Mouse (Mus musculus) MEL (cell line): Measurements from ENCODE around the gene Lrrc17. TPM values are rescaled to one million over a fixed set of nuclear protein-coding genes. Genes with fewer than 3 reads are reported as not detected.

Source experiments
- DNase-seq: peaks from one replicate; pipeline ENCODE4 v3.0.0; 2011; ENCODE audit warnings: low read depth, low spot score
- H3K27ac ChIP-seq: 2 replicates; pipeline ENCODE4 v1.5.1; 2012; ENCODE audit warnings: low read depth, mild to moderate bottlenecking, control low read depth, low read length, moderate library complexity; ENCODE audit not compliant: control insufficient read depth
- H3K27me3 ChIP-seq, 2 experiments: fragments of 150-350 bp in 1 of 2; sonication (generic) in 1 of 2; 2 replicates each; pipeline ENCODE4 v1.6.1; 2012; ENCODE audit warnings: low read length in 2 of 2, mild to moderate bottlenecking in 2 of 2, improper control_type of control experiment in 1 of 2, moderate library complexity in 1 of 2; ENCODE audit not compliant: insufficient read depth in 2 of 2, control insufficient read depth in 1 of 2
- H3K36me3 ChIP-seq, 2 experiments: 2 replicates each; pipeline ENCODE4 v1.6.1; 2012 to 2014; ENCODE audit warnings: low read length in 2 of 2, improper control_type of control experiment in 1 of 2, inconsistent platforms in 1 of 2, mild to moderate bottlenecking in 1 of 2; ENCODE audit not compliant: insufficient read depth in 2 of 2, control insufficient read depth in 1 of 2
- H3K4me1 ChIP-seq, 2 experiments: fragments of 150-350 bp in 1 of 2; sonication (generic) in 1 of 2; 2 replicates each; pipeline ENCODE4 v1.6.1; 2012; ENCODE audit warnings: low read length in 2 of 2, improper control_type of control experiment in 1 of 2, mild to moderate bottlenecking in 1 of 2; ENCODE audit not compliant: insufficient read depth in 2 of 2, control insufficient read depth in 1 of 2
- H3K4me3 ChIP-seq, 2 experiments: fragments of 150-350 bp in 1 of 2; sonication (generic) in 1 of 2; 2 replicates each; pipeline ENCODE4 v1.5.1; 2012; ENCODE audit warnings: low read depth in 2 of 2, low read length in 2 of 2, mild to moderate bottlenecking in 2 of 2, moderate library complexity in 2 of 2, control low read depth in 1 of 2, improper control_type of control experiment in 1 of 2; ENCODE audit not compliant: control insufficient read depth in 1 of 2, insufficient read depth in 1 of 2
- H3K79me2 ChIP-seq: 2 replicates; pipeline ENCODE4 v1.6.1; 2012; ENCODE audit warnings: mild to moderate bottlenecking, low read length, moderate library complexity; ENCODE audit not compliant: control insufficient read depth, poor library complexity, insufficient read depth
- H3K9ac ChIP-seq: 2 replicates; pipeline ENCODE4 v1.6.1; 2012; ENCODE audit warnings: low read depth, mild to moderate bottlenecking, control low read depth, low read length, moderate library complexity; ENCODE audit not compliant: control insufficient read depth, poor library complexity, severe bottlenecking
- H3K9me3 ChIP-seq: fragments of 150-350 bp; sonication (generic); replicated peaks from 2 replicates; pipeline ENCODE4 v1.6.1; 2012; ENCODE audit warnings: mild to moderate bottlenecking, low read length, improper control_type of control experiment, moderate library complexity; ENCODE audit not compliant: insufficient read depth
- BHLHE40 ChIP-seq: IDR thresholded peaks from 2 replicates; pipeline ENCODE4 v1.6.1; 2012; ENCODE audit warnings: low read depth, mild to moderate bottlenecking, inconsistent platforms, low read length, improper control_type of control experiment, borderline replicate concordance
- CHD1 ChIP-seq: IDR thresholded peaks from 2 replicates; pipeline ENCODE4 v1.6.1; 2012; ENCODE audit warnings: low read depth, mild to moderate bottlenecking, inconsistent platforms, low read length, improper control_type of control experiment
- CHD2 ChIP-seq: IDR thresholded peaks from 2 replicates; pipeline ENCODE4 v1.6.1; 2011; ENCODE audit warnings: low read length, improper control_type of control experiment
- E2F4 ChIP-seq: IDR thresholded peaks from 2 replicates; pipeline ENCODE4 v1.6.1; 2011; ENCODE audit warnings: low read depth, low read length, improper control_type of control experiment, borderline replicate concordance
- ETS1 ChIP-seq: IDR thresholded peaks from 2 replicates; pipeline ENCODE4 v1.6.1; 2012; ENCODE audit warnings: low read depth, mild to moderate bottlenecking, inconsistent platforms, low read length, improper control_type of control experiment, moderate library complexity
- GABPA ChIP-seq: IDR thresholded peaks from 2 replicates; pipeline ENCODE4 v1.6.1; 2012; ENCODE audit warnings: low read depth, mild to moderate bottlenecking, inconsistent platforms, low read length, improper control_type of control experiment, moderate library complexity
- MAFK ChIP-seq: IDR thresholded peaks from 2 replicates; pipeline ENCODE4 v1.6.1; 2011; ENCODE audit warnings: low read depth, mild to moderate bottlenecking, low read length, improper control_type of control experiment, borderline replicate concordance
- MAZ ChIP-seq: IDR thresholded peaks from 2 replicates; pipeline ENCODE4 v1.6.1; 2012; ENCODE audit warnings: low read depth, mild to moderate bottlenecking, inconsistent platforms, low read length, improper control_type of control experiment
- MYC ChIP-seq: IDR thresholded peaks from 2 replicates; pipeline ENCODE4 v1.6.1; 2011; ENCODE audit warnings: low read depth, mild to moderate bottlenecking, low read length, improper control_type of control experiment, moderate library complexity
- NELFE ChIP-seq: IDR thresholded peaks from 2 replicates; pipeline ENCODE4 v1.6.1; 2011; ENCODE audit warnings: low read depth, low read length, improper control_type of control experiment
- NRF1 ChIP-seq: IDR thresholded peaks from 2 replicates; pipeline ENCODE4 v1.6.1; 2014; ENCODE audit warnings: low read depth, mild to moderate bottlenecking, inconsistent platforms, low read length, improper control_type of control experiment, moderate library complexity; ENCODE audit not compliant: poor library complexity, insufficient read depth, severe bottlenecking
- RAD21 ChIP-seq: IDR thresholded peaks from 2 replicates; pipeline ENCODE4 v1.6.1; 2011; ENCODE audit warnings: mild to moderate bottlenecking, low read depth, low read length, improper control_type of control experiment
- RCOR1 ChIP-seq: IDR thresholded peaks from 2 replicates; pipeline ENCODE4 v1.6.1; 2012; ENCODE audit warnings: low read depth, mild to moderate bottlenecking, inconsistent platforms, low read length, improper control_type of control experiment
- SIN3A ChIP-seq: IDR thresholded peaks from 2 replicates; pipeline ENCODE4 v1.6.1; 2012; ENCODE audit warnings: low read length, improper control_type of control experiment, inconsistent platforms
- SMC3 ChIP-seq: IDR thresholded peaks from 2 replicates; pipeline ENCODE4 v1.6.1; 2011; ENCODE audit warnings: low read depth, low read length, improper control_type of control experiment
- TAL1 ChIP-seq: IDR thresholded peaks from 2 replicates; pipeline ENCODE4 v1.6.1; 2012; ENCODE audit warnings: mild to moderate bottlenecking, inconsistent platforms, low read length, moderate library complexity, mixed read lengths
- TBP ChIP-seq: IDR thresholded peaks from 2 replicates; pipeline ENCODE4 v1.8.0; 2011; ENCODE audit warnings: low read depth, low read length, improper control_type of control experiment
- USF1 ChIP-seq: IDR thresholded peaks from 2 replicates; pipeline ENCODE4 v1.6.1; 2014; ENCODE audit warnings: low read depth, mild to moderate bottlenecking, inconsistent platforms, low read length, improper control_type of control experiment, moderate library complexity
- ZC3H11A ChIP-seq: IDR thresholded peaks from 2 replicates; pipeline ENCODE4 v1.6.1; 2012; ENCODE audit warnings: low read depth, mild to moderate bottlenecking, inconsistent platforms, low read length, improper control_type of control experiment
- ZKSCAN1 ChIP-seq: IDR thresholded peaks from 2 replicates; pipeline ENCODE4 v1.6.1; 2012; ENCODE audit warnings: low read depth, mild to moderate bottlenecking, inconsistent platforms, low read length, improper control_type of control experiment, moderate library complexity
- polyA plus RNA-seq, 2 experiments: library from polyadenylated mRNA; stranded (reverse) in 1 of 2; unstranded in 1 of 2; fragments of >175 nt in 1 of 2; fragments of >200 nt in 1 of 2; gene quantifications; 2 replicates each; pipeline versions ENCODE4 v1.2.1 to v1.2.4; 2012; ENCODE audit warnings: low replicate concordance in 2 of 2, low read depth in 1 of 2; ENCODE audit not compliant: insufficient read length in 2 of 2, insufficient read depth in 1 of 2, missing spikeins in 1 of 2
- total RNA-seq: library from RNA; depleted of rRNA; stranded (reverse); fragments of 300-350 nt; gene quantifications from 2 replicates; pipeline ENCODE4 v1.2.3, GENCODE M21; 2012

The Lrrc17 gene
- total and polyA plus RNA-seq, 3 experiments: not detected

DNA sequence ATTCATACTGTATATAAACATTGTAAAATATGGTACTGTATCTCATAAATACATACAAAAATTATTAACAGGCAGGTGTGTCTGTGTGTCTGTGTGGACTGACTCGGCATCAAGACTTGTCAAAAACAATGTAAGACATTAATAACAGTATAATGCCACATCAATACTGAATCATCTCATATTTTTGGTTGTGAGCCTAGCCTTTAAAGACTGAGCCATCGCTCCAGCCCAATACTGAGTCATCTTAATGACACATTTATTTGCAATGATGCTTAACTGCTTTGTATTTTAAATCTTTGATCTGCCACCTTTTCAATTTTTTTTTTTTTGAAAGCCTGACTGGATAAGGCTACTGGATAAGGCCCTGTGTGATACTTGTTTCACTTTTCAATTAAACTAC is 44.9 kb upstream of the Lrrc17 start:
- TF ChIP-seq USF1: no peak
- TF ChIP-seq, all 39 proteins: peak for 0
- no peak overlapping the region for H3K27ac ChIP-seq
- no peak for DNase-seq

DNA sequence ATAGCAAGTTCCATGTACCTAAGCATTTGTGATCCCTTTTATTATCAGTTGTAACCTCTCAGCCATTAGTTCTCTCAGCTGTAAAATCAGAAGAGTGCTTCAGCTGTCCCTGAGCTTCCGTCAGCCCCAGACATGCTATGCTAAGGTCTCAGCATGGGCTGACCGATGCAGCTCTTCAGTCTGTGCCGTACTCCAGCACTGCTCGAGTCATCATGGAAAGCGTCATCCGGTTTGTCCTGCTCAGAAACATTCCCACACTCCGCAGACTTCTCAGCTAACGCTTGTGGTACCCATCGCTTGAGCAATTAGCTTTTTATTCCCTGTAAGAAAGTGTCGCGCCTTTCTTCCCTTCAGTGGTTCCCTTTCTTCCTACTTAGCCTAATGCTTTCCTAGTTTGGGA is 44.4 kb upstream of the Lrrc17 start:
- H3K79me2 ChIP-seq: no peaks in the 10 kb centered on the region
- H3K9ac ChIP-seq: no peak overlapping the region
- no peaks in the 10 kb centered on the region for H3K9me3 ChIP-seq
- H3K27ac ChIP-seq: no peak overlapping the region
- TF ChIP-seq MAZ: no peak
- TF ChIP-seq TAL1: no peak
- no peak for TF ChIP-seq NRF1
- TF ChIP-seq TBP: no peak
- TF ChIP-seq SMC3: no peak
- no peak for TF ChIP-seq NELFE
- no peak for TF ChIP-seq MAFK
- no peak for TF ChIP-seq ETS1
- no peak for TF ChIP-seq SIN3A
- no peak for TF ChIP-seq RAD21
- no peak for DNase-seq
- no peaks in the 10 kb centered on the region for H3K4me1 ChIP-seq
- no peak overlapping the region for H3K4me3 ChIP-seq
- no peaks in the 10 kb centered on the region for H3K36me3 ChIP-seq
- H3K27me3 ChIP-seq: peaks cover 0 to 2% of the 10 kb centered on the region in 2 experiments; a peak in 2 of 4 replicates

More for the DNA sequence above, 44.9 kb upstream of the Lrrc17 start:
- Histone ChIP-seq H3K4me3 (no peak overlapping the region), H3K9me3 (no peaks in the 10 kb centered on the region), H3K9ac (no peak overlapping the region), H3K79me2 (no peaks in the 10 kb centered on the region), H3K4me1 (no peaks in the 10 kb centered on the region), H3K27me3 (peaks cover 0 to 2% of the 10 kb centered on the region in 2 experiments; a peak in 3 of 4 replicates), H3K36me3 (no peaks in the 10 kb centered on the region)

GRCm38 (mm10) chr5:21500133-21500532 is 43.2 kb upstream of the Lrrc17 start:
- H3K36me3 ChIP-seq: no peaks in the 10 kb centered on the region
- H3K4me1 ChIP-seq: no peaks in the 10 kb centered on the region
- TF ChIP-seq RAD21 (no peak), E2F4 (no peak), CHD1 (no peak), BHLHE40 (no peak), GABPA (no peak), RCOR1 (no peak), ETS1 (no peak), ZKSCAN1 (no peak), ZC3H11A (no peak), MYC (no peak), TBP (no peak), USF1 (no peak), CHD2 (no peak)
- no peaks in the 10 kb centered on the region for H3K9me3 ChIP-seq
- no peak overlapping the region for H3K27ac ChIP-seq
- peaks cover 0 to 2% of the 10 kb centered on the region in 2 experiments; a peak in 2 of 4 replicates for H3K27me3 ChIP-seq
- H3K9ac ChIP-seq: no peak overlapping the region
- H3K79me2 ChIP-seq: no peaks in the 10 kb centered on the region
- no peak overlapping the region for H3K4me3 ChIP-seq
- no peak for DNase-seq
